Mouse (Mus musculus) neural tube, postnatal 0 days (tissue): ENCODE measurements around the gene Ephx3. TPM values are rescaled to one million over a fixed set of nuclear protein-coding genes. Genes with fewer than 3 reads are reported as not detected.

ENCODE experiments used
- polyA plus RNA-seq: library from polyadenylated mRNA; unstranded; fragments of >200 nt; fragmentation: Nextera tagmentation; extraction: Ambion mirVana; gene quantifications from 2 replicates; pipeline ENCODE4 v1.2.1, GENCODE M21; 2015

Gene Ephx3
- polyA plus RNA-seq = 0.59 and 0.65 TPM in 2 replicates

DNA sequence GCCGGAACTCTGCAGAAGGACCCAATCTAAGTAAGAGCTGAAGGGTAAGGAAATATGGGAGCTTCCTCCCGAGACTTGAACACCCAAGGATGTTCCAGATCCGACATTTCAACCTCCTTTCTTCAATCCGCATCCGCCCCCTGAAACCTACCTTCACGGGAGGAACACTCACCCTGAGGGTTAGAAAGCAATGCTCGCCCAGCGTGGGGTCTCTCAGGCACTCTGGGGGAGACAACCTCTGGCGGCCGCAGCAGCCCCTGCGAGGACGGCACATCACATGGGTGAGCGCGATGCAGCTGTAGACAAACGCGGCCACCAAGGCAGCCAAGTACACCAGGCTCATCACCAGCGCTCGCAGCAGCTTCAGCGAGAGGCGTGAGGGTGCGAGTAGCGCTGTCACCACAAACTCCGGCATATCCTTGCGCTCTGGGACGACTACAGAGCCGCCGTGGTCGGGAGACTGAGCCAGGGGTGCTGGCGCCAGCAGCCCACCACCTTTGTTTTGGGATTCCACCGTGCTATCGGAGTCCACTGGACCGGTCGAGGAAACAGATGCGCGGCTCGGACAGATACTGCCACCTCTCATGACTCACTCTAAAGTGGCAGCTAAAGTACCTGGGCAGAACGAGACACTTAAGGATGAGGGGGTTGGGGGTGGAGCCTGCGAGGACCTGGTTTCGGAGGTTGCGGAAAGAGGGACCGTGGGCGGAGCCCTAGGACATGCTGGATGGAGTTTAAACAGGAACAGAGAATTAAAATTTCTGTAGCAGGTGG, at the start of gene Ephx3:
Gene Ephx3 (minus strand): TSS at position 687 of the 774 bp plus-strand sequence.

DNA sequence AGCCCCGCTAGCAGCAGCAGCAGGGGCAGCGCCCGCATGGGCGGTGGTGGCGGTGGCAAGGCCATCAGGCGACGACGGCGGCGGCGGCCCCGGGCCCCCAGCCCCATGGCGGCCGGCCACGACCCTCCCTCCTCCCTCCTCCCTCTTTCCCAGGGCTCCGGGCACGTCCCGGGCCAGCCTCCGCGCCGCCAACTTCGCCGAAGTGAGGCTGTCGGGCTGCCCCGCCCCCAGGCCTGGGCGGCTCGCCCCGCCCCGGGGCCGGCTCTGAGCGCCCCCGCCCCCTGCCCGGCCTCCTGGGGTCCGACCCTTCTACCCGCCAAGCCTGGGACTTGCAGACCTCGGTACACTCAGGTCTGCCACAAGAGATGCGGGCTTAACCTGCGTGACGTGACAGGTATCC, 22.7 kb downstream of the Ephx3 start, which contains the start of gene Notch3:
Gene Notch3 (minus strand): TSS at position 166 of the 400 bp plus-strand sequence.

Other genes with a start within 250 kb of the Ephx3 start
- 32.2 and 38.9 TPM in 2 replicates for gene Rrp1b, start 153.4 kb downstream of the Ephx3 start, polyA plus RNA-seq
- gene Hsf2bp, start 153.2 kb downstream of the Ephx3 start, polyA plus RNA-seq = 0.56 and 0.76 TPM in 2 replicates
- gene Notch3, start 22.7 kb downstream of the Ephx3 start, polyA plus RNA-seq = 5.8 and 7.3 TPM in 2 replicates
- gene Brd4, start 95.2 kb upstream of the Ephx3 start, polyA plus RNA-seq = 62.3 and 73.1 TPM in 2 replicates
- 52.9 and 60.8 TPM in 2 replicates for gene Akap8, start 131.7 kb upstream of the Ephx3 start, polyA plus RNA-seq
- 98.6 and 126 TPM in 2 replicates for gene Akap8l, start 161.1 kb upstream of the Ephx3 start, polyA plus RNA-seq
- gene Wiz, start 199.9 kb upstream of the Ephx3 start, polyA plus RNA-seq = 27.1 and 30.0 TPM in 2 replicates
- 0.95 and 1.1 TPM in 2 replicates for gene Rasal3, start 214.0 kb upstream of the Ephx3 start, polyA plus RNA-seq
- gene Pglyrp2, start 234.6 kb upstream of the Ephx3 start, polyA plus RNA-seq = not detected in 2 replicates